Mouse (Mus musculus) embryo, embryonic 10.5 days (tissue): ENCODE data around the gene Ttll9.

Source experiments
- DNase-seq: peaks from one replicate; pipeline ENCODE4 v3.0.0-alpha.2; 2015; ENCODE audit warnings: low spot score

Ttll9 gene

GRCm38 (mm10) chr2:153013724-153014515 lies 51.6 kb downstream of the Ttll9 start:
- DNase-seq, result no peak

- DNase-seq, result peak; percentile 97
These were observed 52.7 kb downstream of the Ttll9 start, which contains the start of gene Pdrg1 for GRCm38 (mm10) chr2:153014758-153015593. TSS of gene Pdrg1 (minus strand) at chr2:153015427.

- no peak for DNase-seq
These were observed 53.5 kb downstream of the Ttll9 start for GRCm38 (mm10) chr2:153015804-153016203.

GRCm38 (mm10) chr2:153016786-153017185 lies 54.5 kb downstream of the Ttll9 start:
- no peak for DNase-seq

- no peak for DNase-seq
These were observed 57.1 kb downstream of the Ttll9 start for GRCm38 (mm10) chr2:153019355-153019754.

- DNase-seq, result no peak
These were observed 58.9 kb downstream of the Ttll9 start for GRCm38 (mm10) chr2:153021163-153021562.

GRCm38 (mm10) chr2:153022855-153023254 lies 60.6 kb downstream of the Ttll9 start:
- no peak for DNase-seq

GRCm38 (mm10) chr2:153026052-153026451 lies 63.8 kb downstream of the Ttll9 start:
- DNase-seq, result no peak

- no peak for DNase-seq
These were observed 65.2 kb downstream of the Ttll9 start for GRCm38 (mm10) chr2:153027501-153027900.

- no peak for DNase-seq
These were observed 68.1 kb downstream of the Ttll9 start for GRCm38 (mm10) chr2:153030422-153030821.

- peak; percentile 14 for DNase-seq
These were observed 69.1 kb downstream of the Ttll9 start, which contains the start of gene Xkr7 for GRCm38 (mm10) chr2:153031126-153032082. TSS of gene Xkr7 (plus strand) at chr2:153031852.

GRCm38 (mm10) chr2:153032083-153032842 lies 70.0 kb downstream of the Ttll9 start:
- peak; percentile 89 for DNase-seq

GRCm38 (mm10) chr2:153032973-153033372 lies 70.7 kb downstream of the Ttll9 start:
- DNase-seq, result no peak

- DNase-seq, result no peak
These were observed 71.4 kb downstream of the Ttll9 start for GRCm38 (mm10) chr2:153033545-153034230.

- no peak for DNase-seq
These were observed 74.4 kb downstream of the Ttll9 start for GRCm38 (mm10) chr2:153036690-153037089.

GRCm38 (mm10) chr2:153043886-153044285 lies 81.6 kb downstream of the Ttll9 start:
- no peak for DNase-seq

- DNase-seq, result no peak
These were observed 83.6 kb downstream of the Ttll9 start for GRCm38 (mm10) chr2:153045884-153046299.

GRCm38 (mm10) chr2:153047828-153048465 lies 85.7 kb downstream of the Ttll9 start:
- peak; percentile 79 for DNase-seq

- DNase-seq, result no peak
These were observed 87.2 kb downstream of the Ttll9 start for GRCm38 (mm10) chr2:153049288-153049996.
